In genomic region chrX:77361106-77361505, GRCm38 (mm10) we compare ENCODE assay signal across 24 mouse cellular contexts.
A peak's percentile ranks its signal among the peaks of the same experiment; 100 is the strongest.
DNase-seq lines count a peak whose midpoint lies in the region; ATAC-seq and TF ChIP-seq lines count a peak whose summit lies in the region.
"Had no signal": no experiment of that assay in that cellular context is flagged by ENCODE, and none has a peak within 500 bp of the region (broad histone marks: within the 10 kb centered on the region; RNA-seq: fewer than 3 reads in every experiment).

No protein-coding gene starts in this region.

- TF ChIP-seq CTCF in hindbrain, postnatal 0 days (IDR thresholded peaks at IDR 0.05; ENCODE audit: low read depth) = no peak
- no peak for TF ChIP-seq CTCF in lung, embryonic 14.5 days (IDR thresholded peaks at IDR 0.05; ENCODE audit: low read depth)

- H3K4me1 ChIP-seq in embryonic facial prominence, embryonic 14.5 days (ENCODE audit: control insufficient read depth, insufficient read depth, low read length) = no peaks in the 10 kb centered on the region
- H3K4me1 ChIP-seq in embryonic facial prominence, embryonic 10.5 days = no peaks in the 10 kb centered on the region
- H3K4me1 ChIP-seq in hindbrain, postnatal 0 days (ENCODE audit: insufficient read depth, low read length) = no peaks in the 10 kb centered on the region
- H3K4me1 ChIP-seq in hindbrain, embryonic 10.5 days (replicated peaks) = no peaks in the 10 kb centered on the region
- H3K4me1 ChIP-seq in lung, embryonic 14.5 days (ENCODE audit: insufficient read depth) = no peaks in the 10 kb centered on the region
- H3K4me1 ChIP-seq in embryonic facial prominence, embryonic 15.5 days = no peaks in the 10 kb centered on the region
- H3K4me1 ChIP-seq: heart, embryonic 13.5 days; hindbrain, embryonic 15.5 days; liver, embryonic 12.5 days; midbrain, embryonic 10.5 days had no signal

- H3K27me3 ChIP-seq in embryonic facial prominence, embryonic 14.5 days (replicated peaks; ENCODE audit: control insufficient read depth, insufficient read depth, low read length) = no peaks in the 10 kb centered on the region
- H3K27me3 ChIP-seq in embryonic facial prominence, embryonic 10.5 days (replicated peaks; ENCODE audit: low read depth, poor library complexity, severe bottlenecking) = no peaks in the 10 kb centered on the region
- no peaks in the 10 kb centered on the region for H3K27me3 ChIP-seq in hindbrain, postnatal 0 days (ENCODE audit: insufficient read depth, low read length)
- no peaks in the 10 kb centered on the region for H3K27me3 ChIP-seq in hindbrain, embryonic 10.5 days (ENCODE audit: insufficient read depth, poor library complexity, severe bottlenecking)
- no peaks in the 10 kb centered on the region for H3K27me3 ChIP-seq in lung, embryonic 14.5 days (ENCODE audit: insufficient read depth, low read length)
- H3K27me3 ChIP-seq in embryonic facial prominence, embryonic 15.5 days = no peaks in the 10 kb centered on the region
- H3K27me3 ChIP-seq: heart, embryonic 13.5 days; hindbrain, embryonic 15.5 days; liver, embryonic 12.5 days had no signal

- H3K36me3 ChIP-seq in embryonic facial prominence, embryonic 14.5 days (ENCODE audit: control insufficient read depth, insufficient read depth, low read length) = no peaks in the 10 kb centered on the region
- H3K36me3 ChIP-seq in embryonic facial prominence, embryonic 10.5 days (replicated peaks) = no peaks in the 10 kb centered on the region
- H3K36me3 ChIP-seq in hindbrain, postnatal 0 days (ENCODE audit: insufficient read depth, low read length) = no peaks in the 10 kb centered on the region
- no peaks in the 10 kb centered on the region for H3K36me3 ChIP-seq in hindbrain, embryonic 10.5 days
- H3K36me3 ChIP-seq in lung, embryonic 14.5 days (ENCODE audit: insufficient read depth) = no peaks in the 10 kb centered on the region
- no peaks in the 10 kb centered on the region for H3K36me3 ChIP-seq in embryonic facial prominence, embryonic 15.5 days
- H3K36me3 ChIP-seq: heart, embryonic 13.5 days; hindbrain, embryonic 15.5 days; liver, embryonic 12.5 days; midbrain, embryonic 10.5 days had no signal

- ATAC-seq in embryonic facial prominence, embryonic 14.5 days (ENCODE audit: low read depth) = no peak
- ATAC-seq in hindbrain, postnatal 0 days = no peak
- no peak for ATAC-seq in lung, embryonic 14.5 days (ENCODE audit: insufficient read depth)
- ATAC-seq in embryonic facial prominence, embryonic 15.5 days (ENCODE audit: insufficient number of reproducible peaks, low FRiP score, low TSS enrichment, low read depth) = no peak
- ATAC-seq: activated CD4-positive, CD25-positive, alpha-beta regulatory T cell, adult 4 months; liver, embryonic 12.5 days; liver, postnatal 0 days; lung, postnatal 0 days; midbrain, embryonic 16.5 days had no signal

- H3K4me2 ChIP-seq in embryonic facial prominence, embryonic 14.5 days (ENCODE audit: low read depth, low read length) = no peak overlapping the region
- no peak overlapping the region for H3K4me2 ChIP-seq in hindbrain, postnatal 0 days (ENCODE audit: low read depth, low read length)
- H3K4me2 ChIP-seq in lung, embryonic 14.5 days = no peak overlapping the region
- H3K4me2 ChIP-seq in embryonic facial prominence, embryonic 15.5 days (replicated peaks) = no peak overlapping the region
- H3K4me2 ChIP-seq: heart, embryonic 13.5 days; hindbrain, embryonic 15.5 days; liver, embryonic 12.5 days had no signal

- no peak overlapping the region for H3K4me3 ChIP-seq in embryonic facial prominence, embryonic 14.5 days (ENCODE audit: low read depth, low read length)
- no peak overlapping the region for H3K4me3 ChIP-seq in embryonic facial prominence, embryonic 10.5 days
- no peak overlapping the region for H3K4me3 ChIP-seq in hindbrain, postnatal 0 days (ENCODE audit: low read length)
- H3K4me3 ChIP-seq in hindbrain, embryonic 10.5 days = no peak overlapping the region
- H3K4me3 ChIP-seq in lung, embryonic 14.5 days (ENCODE audit: low read depth, low read length) = no peak overlapping the region
- H3K4me3 ChIP-seq in embryonic facial prominence, embryonic 15.5 days (replicated peaks) = no peak overlapping the region
- H3K4me3 ChIP-seq: heart, embryonic 13.5 days; hindbrain, embryonic 15.5 days; liver, embryonic 12.5 days; midbrain, embryonic 10.5 days had no signal

- WGBS in embryonic facial prominence, embryonic 14.5 days = 57% methylated on average over 2 of the region's 2 CpGs
- WGBS in embryonic facial prominence, embryonic 10.5 days = 85% methylated on average over 2 of the region's 2 CpGs
- 58% methylated on average over 2 of the region's 2 CpGs for WGBS in hindbrain, postnatal 0 days
- WGBS in hindbrain, embryonic 10.5 days = 84% methylated on average over 2 of the region's 2 CpGs
- WGBS in lung, embryonic 14.5 days = 27% methylated on average over 2 of the region's 2 CpGs
- 34% methylated on average over 2 of the region's 2 CpGs for WGBS in embryonic facial prominence, embryonic 15.5 days

- no peak overlapping the region for H3K9ac ChIP-seq in embryonic facial prominence, embryonic 14.5 days (ENCODE audit: low read depth, low read length)
- no peak overlapping the region for H3K9ac ChIP-seq in hindbrain, postnatal 0 days (replicated peaks; ENCODE audit: low read length)
- H3K9ac ChIP-seq in lung, embryonic 14.5 days = no peak overlapping the region
- no peak overlapping the region for H3K9ac ChIP-seq in embryonic facial prominence, embryonic 15.5 days
- H3K9ac ChIP-seq: heart, embryonic 13.5 days; hindbrain, embryonic 15.5 days; liver, embryonic 12.5 days; liver, postnatal 0 days had no signal

- no peaks in the 10 kb centered on the region for H3K9me3 ChIP-seq in embryonic facial prominence, embryonic 14.5 days (ENCODE audit: control insufficient read depth, low read length)
- H3K9me3 ChIP-seq in embryonic facial prominence, embryonic 10.5 days = no peaks in the 10 kb centered on the region
- H3K9me3 ChIP-seq in hindbrain, postnatal 0 days (ENCODE audit: low read length) = no peaks in the 10 kb centered on the region
- no peaks in the 10 kb centered on the region for H3K9me3 ChIP-seq in hindbrain, embryonic 10.5 days
- no peaks in the 10 kb centered on the region for H3K9me3 ChIP-seq in lung, embryonic 14.5 days (ENCODE audit: low read depth, low read length)
- H3K9me3 ChIP-seq in embryonic facial prominence, embryonic 15.5 days (replicated peaks) = no peaks in the 10 kb centered on the region
- H3K9me3 ChIP-seq: heart, embryonic 13.5 days; hindbrain, embryonic 15.5 days; liver, embryonic 12.5 days; midbrain, embryonic 10.5 days had no signal

- no peak overlapping the region for H3K27ac ChIP-seq in embryonic facial prominence, embryonic 14.5 days (replicated peaks; ENCODE audit: low read depth, low read length)
- H3K27ac ChIP-seq in embryonic facial prominence, embryonic 10.5 days (replicated peaks) = no peak overlapping the region
- H3K27ac ChIP-seq in hindbrain, postnatal 0 days = no peak overlapping the region
- no peak overlapping the region for H3K27ac ChIP-seq in hindbrain, embryonic 10.5 days
- H3K27ac ChIP-seq in lung, embryonic 14.5 days (ENCODE audit: low read depth) = no peak overlapping the region
- H3K27ac ChIP-seq in embryonic facial prominence, embryonic 15.5 days (replicated peaks) = 0 out of 2 replicates have a peak overlapping the region, but pooled peaks have one; percentile 7
- H3K27ac ChIP-seq: heart, embryonic 13.5 days; hindbrain, embryonic 15.5 days; liver, embryonic 12.5 days; midbrain, embryonic 10.5 days had no signal

- peak; percentile 34 for DNase-seq in embryonic facial prominence, embryonic 14.5 days (ENCODE audit: low spot score)
- no peak for DNase-seq in embryonic facial prominence, embryonic 10.5 days (ENCODE audit: low spot score)
- DNase-seq in hindbrain, postnatal 0 days (ENCODE audit: low spot score) = peak; percentile 2
- no peak for DNase-seq in hindbrain, embryonic 10.5 days (ENCODE audit: low spot score)
- peak; percentile 61 for DNase-seq in lung, embryonic 14.5 days
- no peak for DNase-seq in lung, postnatal 14 days
- no peak for DNase-seq in MN1 (ENCODE audit: low spot score)
- DNase-seq: adrenal gland, adult 8-10 months; B cell, adult 2 months; gastrocnemius, postnatal 25 days; heart, adult 11 months; layer of hippocampus, postnatal 36 days; left cerebral cortex, postnatal 4 days; liver, postnatal 0 days; spleen, adult 18-20 months; thymus, postnatal 14 days had no signal

Comparison
In these comparisons a context has a peak if more than half of its experiments do, and no peak if none do; other contexts are left out.
1. DNase-seq: peak in embryonic facial prominence, embryonic 14.5 days (single experiment), hindbrain, postnatal 0 days (single experiment) and lung, embryonic 14.5 days (single experiment); none in embryonic facial prominence, embryonic 10.5 days (single experiment), hindbrain, embryonic 10.5 days (single experiment), lung, postnatal 14 days (single experiment) and MN1 (single experiment).